Mouse (Mus musculus) WW6 (cell line): ENCODE results near the gene Gm4177.
"Not testable (repeated sequence)": the region's sequence is repeated elsewhere in the genome, so short reads cannot be mapped to it uniquely, and the experiment has no call there.

Experiments
- DNase-seq: peaks from one replicate; pipeline ENCODE4 v3.0.0-alpha.2; 2013; ENCODE audit warnings: low read depth, low spot score

Gm4177 gene

GRCm38 (mm10) chr7:21796628-21797027 lies at the start of gene Gm4177:
Gene Gm4177, minus strand, starts transcription at chr7:21796728.
- not testable (repeated sequence) for DNase-seq

DNA sequence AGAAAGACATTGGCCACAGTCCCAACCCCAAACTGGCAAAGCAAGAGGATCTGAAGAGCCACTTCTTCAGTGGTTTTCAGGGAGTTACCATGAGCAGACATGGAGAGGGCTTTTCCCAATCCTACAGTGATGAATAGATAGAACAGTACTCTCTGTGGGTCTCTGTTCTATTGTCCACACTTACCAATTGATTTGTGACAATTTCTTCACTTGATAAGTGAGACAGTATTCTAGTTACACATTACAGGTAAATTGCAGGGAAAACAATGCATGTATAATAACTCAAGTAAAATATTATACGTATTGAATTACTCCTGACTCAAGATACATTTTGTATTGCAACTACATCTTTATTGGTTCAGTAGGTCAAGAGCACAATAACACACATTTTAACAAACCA lies 47.6 kb upstream of the Gm4177 start, which contains the start of gene Gm5725:
Gm5725 (minus strand) TSS at position 101 of the 400 bp plus-strand sequence.
- not testable (repeated sequence) for DNase-seq

GRCm38 (mm10) chr7:21832051-21832450 lies 35.5 kb upstream of the Gm4177 start, which contains the start of gene Vmn1r135:
Gene Vmn1r135, plus strand, starts transcription at chr7:21832351.
- DNase-seq = not testable (repeated sequence)

DNA sequence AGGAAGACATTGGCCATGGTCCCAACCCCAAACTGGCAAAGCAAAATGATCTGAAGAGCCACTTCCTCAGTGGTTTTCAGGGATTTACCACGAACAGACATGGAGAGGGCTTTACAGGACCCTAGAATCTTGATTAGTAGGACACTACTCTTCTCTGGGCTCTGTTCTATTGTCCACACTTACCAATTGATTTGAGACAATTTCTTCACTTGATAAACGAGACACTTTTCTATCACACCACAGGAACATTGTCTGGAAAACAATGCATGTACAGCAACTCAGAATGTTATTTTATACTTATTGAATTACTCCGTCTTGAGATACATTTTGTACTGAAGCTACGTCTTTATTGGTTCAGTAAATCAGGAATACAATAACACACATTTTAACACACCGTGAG lies 35.2 kb downstream of the Gm4177 start, which contains the start of gene Gm4175:
Gm4175 (minus strand) TSS at position 101 of the 400 bp plus-strand sequence.
- not testable (repeated sequence) for DNase-seq
